Mouse (Mus musculus) stomach, embryonic 14.5 days (tissue): ENCODE results near the gene Dnal1. TPM values are rescaled to one million over a fixed set of nuclear protein-coding genes. Genes with fewer than 3 reads are reported as not detected.

Experiments
- ATAC-seq: fragments of 200-750 bp; cut with Nextera tagmentation; 2 replicates; pipeline ENCODE4 v1.8.0; 2017; ENCODE audit warnings: low read depth, moderate TSS enrichment; ENCODE audit not compliant: insufficient number of reproducible peaks, insufficient read depth, low FRiP score
- H3K27ac ChIP-seq: fragments of 300-500 bp; sonication (generic); 2 replicates; pipeline ENCODE4 v1.5.1; 2014; ENCODE audit warnings: mild to moderate bottlenecking, low read length, moderate library complexity, mixed read lengths
- H3K27me3 ChIP-seq: fragments of 300-500 bp; sonication (generic); 2 replicates; pipeline ENCODE4 v1.6.1; 2014; ENCODE audit warnings: low read length, control low read depth, mixed read lengths; ENCODE audit not compliant: control insufficient read depth, insufficient read depth
- H3K36me3 ChIP-seq: fragments of 300-500 bp; sonication (generic); 2 replicates; pipeline ENCODE4 v1.6.1; 2014; ENCODE audit warnings: mild to moderate bottlenecking, control low read depth, low read length, moderate library complexity, mixed read lengths; ENCODE audit not compliant: control insufficient read depth, insufficient read depth
- H3K4me1 ChIP-seq: fragments of 300-500 bp; sonication (generic); 2 replicates; pipeline ENCODE4 v1.6.1; 2014; ENCODE audit warnings: low read length, control low read depth, mixed read lengths; ENCODE audit not compliant: control insufficient read depth, insufficient read depth
- H3K4me2 ChIP-seq: fragments of 300-500 bp; sonication (generic); replicated peaks from 2 replicates; pipeline ENCODE4 v1.6.1; 2014; ENCODE audit warnings: low read depth, low read length, control low read depth
- H3K4me3 ChIP-seq: fragments of 300-500 bp; sonication (generic); 2 replicates; pipeline ENCODE4 v1.5.1; 2014; ENCODE audit warnings: low read depth, low read length, control low read depth
- H3K9ac ChIP-seq: fragments of 300-500 bp; sonication (generic); replicated peaks from 2 replicates; pipeline ENCODE4 v1.6.1; 2014; ENCODE audit warnings: low read depth, mild to moderate bottlenecking, control low read depth, low read length, moderate library complexity, mixed read lengths
- H3K9me3 ChIP-seq: fragments of 300-500 bp; sonication (generic); 2 replicates; pipeline ENCODE4 v1.6.1; 2016; ENCODE audit warnings: low read depth, low read length, control low read depth; ENCODE audit not compliant: control insufficient read depth
- WGBS: fragments of 180-500 bp; shearing (Covaris S2); extraction: QIAGEN DNeasy Blood & Tissue Kit; methylation state at CpG from one replicate; pipeline ENCODE4 v1.1.7; 2014; 5-methylcytosine and 5-hydroxymethylcytosine counted together
- polyA plus RNA-seq: library from polyadenylated mRNA; unstranded; fragments of >200 nt; fragmentation: Nextera tagmentation; extraction: Ambion mirVana; gene quantifications from 2 replicates; pipeline ENCODE4 v1.2.1, GENCODE M21; 2014

Dnal1 gene
- polyA plus RNA-seq, 1 experiment from 2014 or later, result 3.8 TPM

DNA sequence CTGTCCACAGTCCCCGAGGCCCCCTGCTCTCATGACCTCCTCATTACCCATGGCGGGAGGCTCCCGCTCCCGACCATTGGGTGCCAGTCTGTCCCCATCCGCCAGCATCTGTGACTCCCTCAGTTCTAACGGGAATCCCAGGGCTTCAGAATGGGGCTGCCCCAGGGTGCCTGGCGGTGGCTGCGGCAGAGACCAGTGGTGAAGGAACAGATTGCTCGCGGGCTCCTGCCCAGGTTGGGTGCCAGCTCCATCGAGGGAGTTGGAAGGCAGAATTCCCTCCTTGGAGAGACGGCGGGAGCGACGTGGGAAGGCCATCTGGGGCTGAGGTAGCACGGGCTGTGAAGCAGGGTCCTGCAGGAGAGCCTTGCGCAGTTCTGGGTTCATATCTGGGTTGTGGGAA lies 58.7 kb downstream of the Dnal1 start:
- peaks cover 22% of the 10 kb centered on the region for H3K36me3 ChIP-seq
- H3K4me2 ChIP-seq, result no peak overlapping the region
- 90% methylated on average over 17 of the region's 17 CpGs for WGBS
- no peak for ATAC-seq
- no peaks in the 10 kb centered on the region for H3K27me3 ChIP-seq
- H3K4me3 ChIP-seq, result no peak overlapping the region
- no peak overlapping the region for H3K27ac ChIP-seq
- no peak overlapping the region for H3K9ac ChIP-seq
- H3K4me1 ChIP-seq, result peaks cover 39% of the 10 kb centered on the region
- H3K9me3 ChIP-seq, result no peaks in the 10 kb centered on the region

DNA sequence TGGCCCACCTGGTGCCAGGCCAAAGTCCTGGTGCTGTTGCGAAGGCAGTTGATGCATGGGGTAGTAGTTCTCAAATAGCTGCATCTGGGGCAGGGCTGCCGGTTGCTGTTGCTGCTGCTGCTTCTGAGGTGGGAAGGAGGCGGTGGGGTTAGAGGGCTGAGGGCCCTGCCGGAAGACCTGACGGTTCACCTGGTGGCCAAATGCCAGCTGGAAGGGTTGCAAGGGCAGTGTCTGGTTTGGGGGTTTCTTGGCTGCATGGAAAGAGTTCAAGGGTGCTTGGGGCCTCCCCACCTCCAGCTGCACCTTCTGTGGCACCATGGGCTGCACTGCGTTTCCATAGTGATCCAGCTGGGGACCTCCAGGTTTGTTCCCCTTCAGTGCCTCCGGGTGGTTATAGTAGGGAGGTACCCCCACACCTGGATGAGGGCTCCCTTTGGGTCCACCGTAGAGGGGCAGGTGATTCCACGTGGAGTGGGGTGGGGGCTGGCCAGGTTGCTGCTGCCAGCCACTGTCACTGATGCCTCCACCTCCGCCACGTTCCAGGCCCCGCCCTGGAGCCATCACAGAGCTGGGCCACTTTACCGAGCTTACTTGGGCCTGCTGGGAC lies 59.2 kb downstream of the Dnal1 start:
- Histone ChIP-seq H3K4me2 (no peak overlapping the region), H3K9me3 (no peaks in the 10 kb centered on the region), H3K4me3 (no peak overlapping the region), H3K36me3 (peaks cover 22% of the 10 kb centered on the region), H3K4me1 (peaks cover 45% of the 10 kb centered on the region), H3K27me3 (no peaks in the 10 kb centered on the region), H3K9ac (no peak overlapping the region), H3K27ac (peak overlapping the region; percentile 99)
- no peak for ATAC-seq
- 88% methylated on average over 13 of the region's 13 CpGs for WGBS

DNA sequence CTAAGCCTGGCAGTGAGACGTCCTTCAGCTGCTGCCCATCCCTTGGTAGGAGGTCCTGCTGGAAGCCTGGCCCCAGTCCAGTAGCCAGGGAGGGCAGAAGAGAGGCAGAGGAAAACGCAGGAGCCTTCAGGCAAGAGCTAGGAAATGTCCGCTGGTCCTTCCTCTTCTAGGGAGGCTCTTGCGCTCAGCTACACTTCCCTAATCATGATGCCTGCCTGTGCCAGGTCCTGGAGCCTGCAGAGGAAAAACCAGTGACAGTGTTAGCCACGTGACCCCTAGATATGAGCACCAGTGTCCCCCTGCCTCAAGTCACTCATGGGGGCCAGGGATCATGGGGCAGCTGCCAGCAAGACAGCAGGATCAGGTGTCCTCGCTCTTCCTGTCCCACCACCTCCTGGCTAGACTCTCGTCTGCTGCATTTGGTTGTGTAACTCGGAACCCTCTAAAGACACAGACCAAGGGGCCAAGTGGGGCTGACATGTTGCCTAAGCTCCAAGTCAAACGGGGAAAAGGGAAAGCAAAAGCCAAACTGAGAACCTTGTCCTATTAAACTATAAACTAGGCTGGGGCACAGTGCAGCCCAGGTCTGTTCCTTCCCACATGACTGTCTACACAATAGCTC lies 60.1 kb downstream of the Dnal1 start:
- ATAC-seq, result no peak; the same call in 1 of the 2 replicates
- Histone ChIP-seq H3K4me1 (peaks cover 54% of the 10 kb centered on the region), H3K36me3 (peaks cover 22% of the 10 kb centered on the region), H3K9me3 (no peaks in the 10 kb centered on the region), H3K27me3 (no peaks in the 10 kb centered on the region), H3K4me2 (0 out of 2 replicates have a peak overlapping the region, but pooled peaks have one; percentile 2), H3K4me3 (no peak overlapping the region), H3K27ac (peak overlapping the region; percentile 99), H3K9ac (no peak overlapping the region)
- 67% methylated on average over 9 of the region's 9 CpGs for WGBS

GRCm38 (mm10) chr12:84174871-84175270 lies 60.7 kb downstream of the Dnal1 start:
- H3K9me3 ChIP-seq, result no peaks in the 10 kb centered on the region
- peak overlapping the region; percentile 99; the same call in 1 of the 2 replicates for H3K27ac ChIP-seq
- no peak overlapping the region for H3K9ac ChIP-seq
- no peak overlapping the region for H3K4me3 ChIP-seq
- H3K4me1 ChIP-seq, result peaks cover 57% of the 10 kb centered on the region
- peaks cover 22% of the 10 kb centered on the region for H3K36me3 ChIP-seq
- 64% methylated on average over 6 of the region's 6 CpGs for WGBS
- peak overlapping the region; percentile 60 for H3K4me2 ChIP-seq
- peak; percentile 25 for ATAC-seq
- no peaks in the 10 kb centered on the region for H3K27me3 ChIP-seq

- Histone ChIP-seq H3K4me3 (peak overlapping the region; percentile 36), H3K4me2 (peak overlapping the region; percentile 60), H3K9me3 (no peaks in the 10 kb centered on the region), H3K27me3 (no peaks in the 10 kb centered on the region), H3K9ac (peak overlapping the region; percentile 46; the same call in 1 of the 2 replicates), H3K27ac (peak overlapping the region; percentile 99), H3K4me1 (peaks cover 65% of the 10 kb centered on the region), H3K36me3 (peaks cover 22% of the 10 kb centered on the region)
- peak; percentile 81 for ATAC-seq
- WGBS, result 2% methylated on average over 20 of the region's 20 CpGs
These were observed 61.5 kb downstream of the Dnal1 start for GRCm38 (mm10) chr12:84175659-84176061.

DNA sequence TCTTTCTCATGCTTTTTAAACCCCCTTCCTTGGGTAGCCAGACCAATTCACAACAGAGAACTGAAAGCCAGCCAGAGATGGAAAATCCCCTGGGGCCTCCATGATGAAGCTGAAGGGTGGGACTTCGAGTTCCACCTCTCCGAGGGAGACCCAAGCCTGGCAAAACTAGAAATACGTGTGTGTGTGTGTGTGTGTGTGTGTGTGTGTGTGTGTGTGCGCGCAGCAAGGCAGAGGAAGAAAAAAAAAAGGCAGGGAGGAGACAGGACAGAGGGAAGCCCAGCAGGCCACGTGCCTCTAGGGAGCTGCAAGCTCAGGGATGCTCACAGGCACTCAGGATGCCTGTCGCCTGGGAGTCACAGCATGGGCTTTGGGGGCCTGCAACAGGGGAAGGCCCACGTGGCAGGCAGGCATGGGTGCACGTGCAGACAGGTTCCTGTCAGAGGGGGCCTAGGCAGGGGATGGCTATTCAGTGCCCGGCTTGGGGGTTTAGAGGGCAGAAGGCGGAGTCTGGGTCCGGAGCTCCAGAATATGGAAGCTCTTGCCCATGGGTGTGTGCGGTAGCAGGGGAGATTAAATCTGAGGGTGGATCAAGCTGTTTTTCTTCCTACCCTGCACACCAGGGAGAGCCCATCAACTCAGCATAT lies 62.1 kb downstream of the Dnal1 start:
- H3K4me2 ChIP-seq, result peak overlapping the region; percentile 60
- 0 out of 2 replicates have a peak, but pooled peaks have one; percentile 8 for ATAC-seq
- peak overlapping the region; percentile 46; the same call in 1 of the 2 replicates for H3K9ac ChIP-seq
- H3K9me3 ChIP-seq, result no peaks in the 10 kb centered on the region
- H3K27me3 ChIP-seq, result no peaks in the 10 kb centered on the region
- H3K27ac ChIP-seq, result peak overlapping the region; percentile 99
- peaks cover 22% of the 10 kb centered on the region for H3K36me3 ChIP-seq
- peak overlapping the region; percentile 36 for H3K4me3 ChIP-seq
- peaks cover 70% of the 10 kb centered on the region for H3K4me1 ChIP-seq
- WGBS, result 8% methylated on average over 13 of the region's 13 CpGs

- H3K27ac ChIP-seq, result peak overlapping the region; percentile 99
- H3K36me3 ChIP-seq, result peaks cover 15% of the 10 kb centered on the region
- ATAC-seq, result no peak
- no peaks in the 10 kb centered on the region for H3K27me3 ChIP-seq
- H3K4me2 ChIP-seq, result peak overlapping the region; percentile 60
- H3K9me3 ChIP-seq, result no peaks in the 10 kb centered on the region
- WGBS, result 33% methylated on average over 6 of the region's 6 CpGs
- no peak overlapping the region for H3K9ac ChIP-seq
- H3K4me1 ChIP-seq, result peaks cover 79% of the 10 kb centered on the region
- H3K4me3 ChIP-seq, result no peak overlapping the region
These were observed 63.0 kb downstream of the Dnal1 start for GRCm38 (mm10) chr12:84176886-84177765.

DNA sequence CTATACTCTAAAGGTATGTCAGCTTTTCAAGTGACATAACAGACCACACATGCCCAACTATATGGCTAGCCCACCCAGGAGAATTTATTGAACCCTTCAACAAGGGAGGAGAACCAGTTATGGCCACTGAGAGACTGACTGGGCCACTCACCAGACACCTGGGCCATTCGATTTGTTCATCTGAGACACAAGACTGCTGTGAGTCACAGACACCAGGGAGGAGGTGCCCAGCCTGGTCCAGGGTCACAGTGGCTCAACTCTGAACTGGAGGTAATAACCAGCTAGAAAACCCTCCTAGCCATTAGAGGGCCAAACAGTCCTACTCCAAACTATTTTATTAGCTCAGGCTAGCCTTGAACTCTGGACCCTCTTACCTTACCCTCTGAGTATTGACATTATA lies 63.9 kb downstream of the Dnal1 start:
- Histone ChIP-seq H3K4me1 (peaks cover 79% of the 10 kb centered on the region), H3K4me3 (no peak overlapping the region), H3K36me3 (peaks cover 7% of the 10 kb centered on the region), H3K9ac (no peak overlapping the region), H3K27ac (peak overlapping the region; percentile 99; the same call in 1 of the 2 replicates), H3K9me3 (no peaks in the 10 kb centered on the region), H3K27me3 (no peaks in the 10 kb centered on the region), H3K4me2 (no peak overlapping the region)
- 58% methylated on average over 1 of the region's 1 CpGs for WGBS
- ATAC-seq, result no peak
